Mouse (Mus musculus) layer of hippocampus, postnatal 10 days (tissue): ENCODE data around the gene Clec12a. TPM values are rescaled to one million over a fixed set of nuclear protein-coding genes. Genes with fewer than 3 reads are reported as not detected.

ENCODE experiments used
- DNase-seq, 2 experiments: peaks; one replicate each; pipeline ENCODE4 v3.0.0; 2021; ENCODE audit warnings: low spot score in 2 of 2
- total RNA-seq, 2 experiments: library from RNA; stranded (reverse); gene quantifications; 2 replicates each; pipeline ENCODE4 v1.2.3; 2021

Gene Clec12a
- total RNA-seq, 2 experiments from 2014 or later, result not detected

- no peak for DNase-seq
Measured at GRCm38 (mm10) chr6:129369374-129370132, 27.1 kb downstream of the Clec12a start.

- no peak for DNase-seq
Measured at GRCm38 (mm10) chr6:129374937-129375471, 32.5 kb downstream of the Clec12a start.

GRCm38 (mm10) chr6:129380454-129380853, 38.0 kb downstream of the Clec12a start:
- no peak for DNase-seq

- DNase-seq, result no peak
Measured at GRCm38 (mm10) chr6:129381736-129382135, 39.2 kb downstream of the Clec12a start.

GRCm38 (mm10) chr6:129383466-129383865, 41.0 kb downstream of the Clec12a start:
- DNase-seq, result no peak

GRCm38 (mm10) chr6:129385000-129385399, 42.5 kb downstream of the Clec12a start:
- DNase-seq, result no peak

GRCm38 (mm10) chr6:129385774-129386173, 43.3 kb downstream of the Clec12a start, which contains the start of gene Clec12b:
Gene Clec12b, minus strand, starts transcription at chr6:129385874.
- DNase-seq, result no peak

GRCm38 (mm10) chr6:129393087-129393720, 50.7 kb downstream of the Clec12a start:
- DNase-seq, result no peak

- no peak for DNase-seq
Measured at GRCm38 (mm10) chr6:129393732-129394131, 51.2 kb downstream of the Clec12a start.

- DNase-seq, result no peak
Measured at GRCm38 (mm10) chr6:129396997-129397396, 54.5 kb downstream of the Clec12a start, which contains the start of gene Clec1b. Gene Clec1b, plus strand, starts transcription at chr6:129397297.

- no peak for DNase-seq
Measured at GRCm38 (mm10) chr6:129399945-129400344, 57.5 kb downstream of the Clec12a start.

- DNase-seq, result no peak
Measured at GRCm38 (mm10) chr6:129402404-129402803, 59.9 kb downstream of the Clec12a start.

GRCm38 (mm10) chr6:129403391-129403790, 60.9 kb downstream of the Clec12a start:
- DNase-seq, result no peak

GRCm38 (mm10) chr6:129405999-129406398, 63.5 kb downstream of the Clec12a start:
- no peak for DNase-seq

- DNase-seq, result no peak
Measured at GRCm38 (mm10) chr6:129407324-129407723, 64.8 kb downstream of the Clec12a start.

GRCm38 (mm10) chr6:129408562-129408961, 66.1 kb downstream of the Clec12a start, which contains the start of gene Clec9a:
Gene Clec9a, plus strand, starts transcription at chr6:129408862.
- no peak for DNase-seq

- DNase-seq, result no peak
Measured at GRCm38 (mm10) chr6:129414177-129414576, 71.7 kb downstream of the Clec12a start.

Other genes starting within 250 kb of the Clec12a start
- not detected for gene Clec2e, start 241.8 kb upstream of the Clec12a start, total RNA-seq
- gene Clec2d, start 162.1 kb upstream of the Clec12a start, total RNA-seq, result 1 to 10 TPM; 5.2 to 5.8 TPM
- gene Cd69, start 67.3 kb upstream of the Clec12a start, total RNA-seq, result not detected
- gene 4922502D21Rik, start 10.9 kb upstream of the Clec12a start, total RNA-seq, result not detected
- not detected for gene Clec12b, start 43.2 kb downstream of the Clec12a start, total RNA-seq
- under 1 TPM; 0.32 to 0.62 TPM for gene Clec1b, start 54.6 kb downstream of the Clec12a start, total RNA-seq
- gene Clec9a, start 66.2 kb downstream of the Clec12a start, total RNA-seq, result not detected
- 1 to 10 TPM; 3.1 to 3.3 TPM for gene Clec1a, start 109.3 kb downstream of the Clec12a start, total RNA-seq
- not detected for gene Olr1, start 164.5 kb downstream of the Clec12a start, total RNA-seq
- gene Tmem52b, start 169.9 kb downstream of the Clec12a start, total RNA-seq, result not detected
- 100 to 1,000 TPM; 386 to 427 TPM for gene Gabarapl1, start 190.5 kb downstream of the Clec12a start, total RNA-seq
- not detected for gene Klre1, start 235.2 kb downstream of the Clec12a start, total RNA-seq
- gene Klrd1, start 249.1 kb downstream of the Clec12a start, total RNA-seq, result not detected